9 mouse cellular contexts compared by ENCODE assay signal in genomic region chr10:93336462-93336931, GRCm38 (mm10). TPM values are rescaled to one million over a fixed set of nuclear protein-coding genes. Genes with fewer than 3 reads are reported as not detected.
DNase-seq lines count a peak whose midpoint lies in the region; ATAC-seq and TF ChIP-seq lines count a peak whose summit lies in the region.
"Had no signal": no experiment of that assay in that cellular context is flagged by ENCODE, and none has a peak within 500 bp of the region (broad histone marks: within the 10 kb centered on the region; RNA-seq: fewer than 3 reads in every experiment).

No protein-coding gene starts in this region.

- H3K36me3 ChIP-seq in heart, embryonic 13.5 days = no peaks in the 10 kb centered on the region
- no peaks in the 10 kb centered on the region for H3K36me3 ChIP-seq in liver, embryonic 16.5 days (ENCODE audit: control insufficient read depth, insufficient read depth)

- no peak for ATAC-seq in heart, embryonic 13.5 days (ENCODE audit: extremely low read depth, insufficient number of reproducible peaks, low FRiP score, low TSS enrichment)
- ATAC-seq in liver, embryonic 16.5 days (ENCODE audit: low read depth) = peak; percentile 37

- no peak overlapping the region for H3K4me3 ChIP-seq in heart, embryonic 13.5 days
- H3K4me3 ChIP-seq in liver, embryonic 16.5 days (ENCODE audit: low read depth, low read length) = no peak overlapping the region
- no peak overlapping the region for H3K4me3 ChIP-seq in left cerebral cortex, adult 2 months

- H3K9ac ChIP-seq in heart, embryonic 13.5 days = no peak overlapping the region
- H3K9ac ChIP-seq in liver, embryonic 16.5 days (ENCODE audit: low read depth, low read length) = no peak overlapping the region
- H3K9ac ChIP-seq: forebrain, postnatal 0 days had no signal

- peaks cover 26% of the 10 kb centered on the region for H3K4me1 ChIP-seq in heart, embryonic 13.5 days
- 0 out of 2 replicates have a peak, but pooled peaks cover 2% of the 10 kb centered on the region for H3K4me1 ChIP-seq in liver, embryonic 16.5 days (ENCODE audit: control insufficient read depth, low read depth, low read length)

- peak overlapping the region; percentile 22; the same call in 1 of the 2 replicates for H3K4me2 ChIP-seq in heart, embryonic 13.5 days
- H3K4me2 ChIP-seq in liver, embryonic 16.5 days (ENCODE audit: low read depth, low read length) = 0 out of 2 replicates have a peak overlapping the region, but pooled peaks have one; percentile 6

- TF ChIP-seq CTCF in left cerebral cortex, adult 2 months (IDR thresholded peaks at IDR 0.05) = no peak

- H3K27me3 ChIP-seq in heart, embryonic 13.5 days (replicated peaks) = no peaks in the 10 kb centered on the region
- H3K27me3 ChIP-seq in liver, embryonic 16.5 days (ENCODE audit: control insufficient read depth, insufficient read depth, low read depth, low read length) = no peaks in the 10 kb centered on the region

- H3K9me3 ChIP-seq in heart, embryonic 13.5 days = no peaks in the 10 kb centered on the region
- H3K9me3 ChIP-seq in liver, embryonic 16.5 days (replicated peaks; ENCODE audit: control insufficient read depth, low read length) = no peaks in the 10 kb centered on the region

- intact Hi-C loops in left cerebral cortex, adult 2 months (cut with DNase I) = no loop called here

- WGBS in heart, embryonic 13.5 days = 44% methylated on average over 6 of the region's 6 CpGs
- 11% methylated on average over 6 of the region's 6 CpGs for WGBS in liver, embryonic 16.5 days (ENCODE audit: insufficient replicate concordance)

- DNase-seq in thymus, postnatal 0 days (ENCODE audit: low spot score) = peak; percentile 50
- DNase-seq in thymus, postnatal 10 days (ENCODE audit: low spot score in 2 of 2) = no peak
- no peak for DNase-seq in left cerebral cortex, adult 2 months (ENCODE audit: extremely low spot score in 1 of 2, low spot score in 2 of 2)
- no peak for DNase-seq in ovary, adult 18-20 months (ENCODE audit: low spot score)
- DNase-seq in adrenal gland, postnatal 25 days = no peak
- DNase-seq: cerebellum, adult 18-20 months; forebrain, postnatal 0 days had no signal

- peak overlapping the region; percentile 84 for H3K27ac ChIP-seq in heart, embryonic 13.5 days (replicated peaks)
- peak overlapping the region; percentile 32 for H3K27ac ChIP-seq in liver, embryonic 16.5 days (ENCODE audit: low read length)
- no peak overlapping the region for H3K27ac ChIP-seq in left cerebral cortex, adult 2 months

RNA-seq across cellular contexts. Expression of gene Elk3, which starts 25.6 kb away (rescaled TPM):
- polyA plus RNA-seq in thymus, postnatal 0 days (2015; fragmentation: Nextera tagmentation; extraction: Ambion mirVana) = 18.2 and 19.1 TPM in 2 replicates
- polyA plus RNA-seq in heart, embryonic 13.5 days (2015; fragmentation: Nextera tagmentation; extraction: Ambion mirVana) = 34.5 and 38.3 TPM in 2 replicates
- polyA plus RNA-seq in liver, embryonic 16.5 days (2015; fragmentation: Nextera tagmentation; extraction: Ambion mirVana) = 4.6 and 5.1 TPM in 2 replicates
- total RNA-seq in left cerebral cortex, adult 2 months (2021) = 10 to 100 TPM in 1 of 2 experiments, 1 to 10 TPM in 1; 8.6 to 11.9 TPM
- 37.7 and 47.1 TPM in 2 replicates for total RNA-seq in adrenal gland, postnatal 25 days (2021)
